Mouse (Mus musculus) stomach, embryonic 15.5 days (tissue): ENCODE data around the gene Taf8. TPM values are rescaled to one million over a fixed set of nuclear protein-coding genes. Genes with fewer than 3 reads are reported as not detected.

ENCODE experiments used
- ATAC-seq: fragments of 200-750 bp; cut with Nextera tagmentation; 2 replicates; pipeline ENCODE4 v1.8.0; 2017; ENCODE audit warnings: low read depth, moderate number of reproducible peaks, moderate TSS enrichment; ENCODE audit not compliant: insufficient read depth, low FRiP score
- H3K27ac ChIP-seq: fragments of 300-500 bp; sonication (generic); 2 replicates; pipeline ENCODE4 v1.5.1; 2015; ENCODE audit warnings: mild to moderate bottlenecking, inconsistent platforms
- H3K27me3 ChIP-seq: fragments of 300-500 bp; sonication (generic); replicated peaks from 2 replicates; pipeline ENCODE4 v1.6.1; 2015; ENCODE audit warnings: inconsistent platforms
- H3K36me3 ChIP-seq: fragments of 300-500 bp; sonication (generic); 2 replicates; pipeline ENCODE4 v1.6.1; 2015; ENCODE audit warnings: inconsistent platforms
- H3K4me1 ChIP-seq: fragments of 300-500 bp; sonication (generic); 2 replicates; pipeline ENCODE4 v1.6.1; 2015; ENCODE audit warnings: inconsistent platforms
- H3K4me2 ChIP-seq: fragments of 300-500 bp; sonication (generic); 2 replicates; pipeline ENCODE4 v1.6.1; 2015; ENCODE audit warnings: mild to moderate bottlenecking, inconsistent platforms
- H3K4me3 ChIP-seq: fragments of 300-500 bp; sonication (generic); replicated peaks from 2 replicates; pipeline ENCODE4 v1.5.1; 2015; ENCODE audit warnings: inconsistent platforms
- H3K9ac ChIP-seq: fragments of 300-500 bp; sonication (generic); 2 replicates; pipeline ENCODE4 v1.6.1; 2015; ENCODE audit warnings: inconsistent platforms
- H3K9me3 ChIP-seq: fragments of 300-500 bp; sonication (generic); 2 replicates; pipeline ENCODE4 v1.6.1; 2016; ENCODE audit warnings: inconsistent platforms
- WGBS: fragments of 180-500 bp; shearing (Covaris S2); methylation state at CpG from one replicate; pipeline ENCODE4 v1.1.7; 2015; 5-methylcytosine and 5-hydroxymethylcytosine counted together
- polyA plus RNA-seq: library from polyadenylated mRNA; unstranded; fragments of >200 nt; fragmentation: Nextera tagmentation; extraction: Ambion mirVana; gene quantifications from 2 replicates; pipeline ENCODE4 v1.2.1, GENCODE M21; 2015

Gene Taf8
- polyA plus RNA-seq, 1 experiment from 2014 or later = 23.3 TPM

DNA sequence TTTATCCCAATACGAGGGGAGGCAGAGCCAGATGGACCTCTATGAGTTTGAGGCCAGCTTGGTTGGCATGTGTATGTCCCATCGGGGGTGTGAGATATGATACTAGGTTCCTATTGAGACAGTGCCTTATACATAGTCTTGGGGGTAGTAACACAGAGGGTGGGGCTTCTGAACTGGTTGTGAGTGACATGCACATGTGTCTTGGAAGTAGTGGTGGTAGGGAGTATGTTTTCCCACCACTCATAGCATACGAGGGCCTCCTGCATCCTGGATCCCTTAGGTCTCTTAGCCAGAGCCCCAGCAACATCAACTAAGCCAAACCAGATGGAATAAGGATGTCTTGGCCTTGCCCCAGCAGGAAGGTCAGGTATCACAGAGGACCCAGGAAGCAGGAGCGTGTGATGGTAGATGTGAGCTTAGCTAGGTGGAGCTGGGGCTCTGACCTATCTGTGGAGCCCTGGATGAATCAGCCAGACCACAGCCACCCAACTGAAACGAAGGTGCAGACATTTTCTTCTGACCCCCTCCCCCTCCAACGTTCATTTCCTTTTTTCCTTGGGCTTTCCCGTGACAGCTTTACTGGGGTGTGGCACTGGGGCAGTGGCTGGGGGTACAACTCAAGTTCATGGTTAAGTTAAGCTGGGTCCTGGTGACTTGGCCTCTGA lies 13.2 kb upstream of the Taf8 start:
- no peak overlapping the region for H3K4me2 ChIP-seq
- peaks cover 59% of the 10 kb centered on the region for H3K4me1 ChIP-seq
- no peaks in the 10 kb centered on the region for H3K27me3 ChIP-seq
- no peak overlapping the region for H3K9ac ChIP-seq
- H3K27ac ChIP-seq = no peak overlapping the region
- ATAC-seq = no peak
- 69% methylated on average over 7 of the region's 7 CpGs for WGBS
- H3K36me3 ChIP-seq = no peaks in the 10 kb centered on the region
- H3K9me3 ChIP-seq = no peaks in the 10 kb centered on the region
- no peak overlapping the region for H3K4me3 ChIP-seq

DNA sequence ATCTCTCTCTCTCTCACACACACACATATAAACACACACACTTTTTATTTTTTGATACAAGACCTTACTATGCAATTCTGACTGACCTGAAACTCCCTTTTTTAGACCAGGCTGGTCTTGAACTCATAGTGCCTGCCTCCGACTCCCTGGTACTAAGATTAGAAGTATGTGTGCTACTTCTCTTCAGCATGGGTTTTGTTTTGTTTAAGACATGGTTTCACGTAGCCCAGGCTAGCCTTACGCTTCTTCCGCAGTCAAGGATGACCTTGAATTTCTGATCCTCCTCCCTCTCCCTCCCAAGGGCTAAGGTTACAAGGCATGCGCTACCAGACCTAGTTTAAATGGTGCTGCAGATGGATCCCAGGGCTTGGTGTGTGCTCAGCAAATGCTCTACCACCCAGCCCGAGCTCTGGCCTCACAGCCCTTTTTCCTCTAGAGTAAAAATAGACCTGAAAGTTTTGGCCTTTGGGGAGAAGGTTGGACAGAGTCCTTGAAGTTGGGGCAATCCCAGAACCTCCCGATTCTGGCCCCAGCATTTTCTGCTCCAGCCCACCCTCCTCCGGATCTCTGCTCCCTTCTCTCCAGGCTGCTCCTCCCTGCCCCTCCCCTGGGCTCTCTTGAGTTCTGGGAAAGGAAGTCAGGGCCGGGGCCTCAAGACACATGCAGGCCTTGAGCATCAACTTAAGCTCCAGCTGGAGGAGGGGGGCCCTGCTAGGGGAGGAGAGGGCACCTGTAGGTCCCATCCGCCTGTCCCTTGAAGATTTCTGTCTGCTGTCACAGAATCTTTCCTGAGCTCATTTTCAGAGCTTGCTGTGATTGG lies 11.1 kb upstream of the Taf8 start:
- Histone ChIP-seq H3K4me1 (peaks cover 49% of the 10 kb centered on the region), H3K4me3 (no peak overlapping the region), H3K4me2 (no peak overlapping the region), H3K9me3 (no peaks in the 10 kb centered on the region), H3K9ac (no peak overlapping the region), H3K36me3 (no peaks in the 10 kb centered on the region), H3K27me3 (no peaks in the 10 kb centered on the region), H3K27ac (peak overlapping the region; percentile 76)
- peak; percentile 8; the same call in 1 of the 2 replicates for ATAC-seq
- WGBS = 43% methylated on average over 10 of the region's 10 CpGs

DNA sequence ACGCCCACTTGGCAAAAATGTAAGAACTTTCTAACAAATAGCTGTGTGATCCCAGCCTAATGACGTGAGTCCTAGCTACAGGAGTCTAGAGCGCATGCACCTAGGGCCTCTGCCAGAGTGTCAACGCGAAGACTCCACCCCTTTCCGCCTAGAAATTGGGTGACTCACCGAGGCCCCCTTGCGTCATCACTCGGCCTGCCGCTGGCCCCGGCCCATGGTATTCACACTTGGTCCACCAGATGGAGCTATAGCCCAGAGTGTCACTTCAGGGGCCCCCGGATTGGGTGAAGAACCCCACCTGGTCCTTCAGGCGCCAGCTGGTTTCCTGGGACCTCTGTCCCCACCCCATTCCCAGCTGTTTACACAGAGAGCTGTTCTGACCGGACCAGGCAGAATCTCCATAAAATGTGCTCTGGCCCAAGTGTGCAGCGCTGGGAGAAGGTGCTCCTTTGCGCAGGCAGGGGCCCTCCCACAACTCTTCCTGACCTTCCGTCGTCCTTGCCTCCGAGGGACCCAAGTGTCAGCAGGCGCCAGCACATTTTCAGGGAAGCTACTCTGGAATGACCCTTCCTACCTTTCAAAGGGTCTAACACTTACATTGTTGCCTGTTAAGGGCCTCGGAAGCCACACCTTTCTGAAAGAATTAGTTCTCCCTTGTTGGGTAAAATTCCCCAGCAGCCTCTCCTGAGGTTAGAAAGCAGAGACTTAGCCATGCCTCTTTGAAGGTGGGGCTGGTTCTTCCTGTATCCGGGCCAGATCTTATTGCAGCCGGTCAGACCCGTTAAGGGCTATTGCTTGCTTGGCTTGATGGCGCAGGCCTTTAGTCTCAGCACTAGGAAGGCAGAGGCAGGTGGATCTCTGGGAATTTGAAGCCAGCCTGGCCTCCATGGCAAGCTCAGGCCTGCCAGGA lies 9.3 kb upstream of the Taf8 start:
- peak overlapping the region; percentile 93 for H3K27ac ChIP-seq
- peak; percentile 86 for ATAC-seq
- no peak overlapping the region for H3K9ac ChIP-seq
- peak overlapping the region; percentile 11 for H3K4me3 ChIP-seq
- no peaks in the 10 kb centered on the region for H3K9me3 ChIP-seq
- H3K27me3 ChIP-seq = no peaks in the 10 kb centered on the region
- no peaks in the 10 kb centered on the region for H3K36me3 ChIP-seq
- H3K4me1 ChIP-seq = peaks cover 50% of the 10 kb centered on the region
- H3K4me2 ChIP-seq = peak overlapping the region; percentile 50
- WGBS = 4% methylated on average over 25 of the region's 25 CpGs

DNA sequence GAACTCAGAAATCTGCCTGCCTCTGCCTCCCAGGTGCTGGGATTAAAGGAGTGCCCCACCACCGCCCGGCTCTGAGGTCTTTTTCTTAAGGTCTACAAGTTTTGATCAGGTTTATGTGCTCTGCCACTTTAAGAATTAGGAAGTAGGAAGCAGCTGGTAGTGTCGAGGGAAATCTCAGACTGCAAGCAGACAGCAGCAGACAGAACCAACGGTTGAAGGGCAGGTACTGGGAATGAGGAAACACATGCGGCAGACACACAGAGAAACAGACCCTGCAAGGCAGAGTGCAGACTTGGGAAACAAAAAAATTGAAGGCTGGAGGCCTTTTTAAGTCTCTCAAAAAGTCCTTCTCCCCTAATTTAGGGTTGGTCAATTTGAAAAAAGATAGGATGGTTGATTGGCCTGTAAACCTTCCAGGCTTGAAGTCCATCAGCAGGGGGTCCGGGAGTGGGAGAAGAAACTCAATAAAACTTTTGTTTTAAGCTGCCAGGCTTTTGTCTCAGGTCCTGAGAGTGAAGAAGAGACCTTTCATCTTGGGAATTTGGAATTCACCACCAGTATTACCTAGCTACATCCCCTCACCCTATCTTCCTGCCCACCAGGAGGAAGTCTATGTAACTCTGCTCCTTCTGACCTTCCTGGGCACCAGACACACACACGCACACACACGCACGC lies 7.1 kb upstream of the Taf8 start:
- H3K4me1 ChIP-seq = peaks cover 51% of the 10 kb centered on the region
- no peak for ATAC-seq
- whole genome bisulfite sequencing = 55% methylated on average over 9 of the region's 9 CpGs
- H3K27ac ChIP-seq = peak overlapping the region; percentile 95
- H3K4me3 ChIP-seq = no peak overlapping the region
- H3K27me3 ChIP-seq = no peaks in the 10 kb centered on the region
- H3K9me3 ChIP-seq = no peaks in the 10 kb centered on the region
- H3K4me2 ChIP-seq = no peak overlapping the region
- no peak overlapping the region for H3K9ac ChIP-seq
- no peaks in the 10 kb centered on the region for H3K36me3 ChIP-seq

DNA sequence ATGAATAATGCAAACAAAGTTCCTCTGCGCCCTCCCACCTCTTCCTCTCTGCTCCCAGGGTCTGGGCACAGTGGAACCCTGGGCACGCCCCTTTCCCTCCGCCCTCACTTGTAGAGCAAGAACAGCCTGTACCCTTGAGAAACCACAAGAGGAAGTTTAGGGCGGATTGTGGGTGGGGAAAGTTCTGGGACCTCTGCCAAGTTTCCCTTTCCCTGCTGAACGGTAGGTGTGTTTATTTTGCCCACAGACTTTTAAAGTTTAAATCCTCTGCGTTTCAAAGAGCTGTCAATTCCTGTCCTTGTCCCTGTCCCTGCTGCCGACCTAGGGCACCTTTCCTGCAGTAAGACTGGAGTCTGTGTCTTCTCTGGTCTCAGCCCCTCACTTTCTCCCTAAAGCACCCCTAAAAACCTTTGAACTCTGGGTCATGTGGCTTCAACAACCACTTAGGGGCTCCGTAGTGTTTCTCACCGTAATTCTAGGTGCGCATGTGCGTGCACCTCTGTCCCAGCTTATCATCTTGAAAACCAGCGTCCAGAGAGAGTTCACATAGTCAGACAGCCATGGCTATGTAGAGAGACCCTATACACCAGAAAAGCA lies 6.0 kb upstream of the Taf8 start:
- Histone ChIP-seq H3K9me3 (no peaks in the 10 kb centered on the region), H3K4me1 (peaks cover 46% of the 10 kb centered on the region), H3K27ac (peak overlapping the region; percentile 95), H3K36me3 (no peaks in the 10 kb centered on the region), H3K4me3 (peak overlapping the region; percentile 24; the same call in 1 of the 2 replicates), H3K27me3 (no peaks in the 10 kb centered on the region), H3K9ac (no peak overlapping the region), H3K4me2 (peak overlapping the region; percentile 51)
- WGBS = 5% methylated on average over 12 of the region's 12 CpGs
- ATAC-seq = peak; percentile 83

DNA sequence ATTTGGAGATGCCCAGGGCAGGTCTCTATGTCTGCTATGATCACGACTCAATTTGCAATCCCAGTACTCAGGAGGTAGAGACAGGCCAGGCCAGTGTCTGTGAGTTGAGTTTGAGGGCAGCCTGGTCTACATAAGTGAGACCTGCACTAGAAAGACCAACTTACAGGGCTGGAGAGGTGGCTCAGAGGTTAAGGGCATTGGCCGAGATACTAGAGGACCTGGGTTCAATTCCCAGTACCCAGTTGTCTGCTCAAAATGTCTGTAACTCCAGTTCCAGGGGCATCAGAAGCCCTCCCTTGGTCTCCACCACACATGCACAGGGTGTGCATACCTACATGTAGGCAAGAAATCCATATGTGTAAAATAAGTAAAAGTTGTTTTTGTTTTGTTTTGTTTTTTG lies 5.4 kb upstream of the Taf8 start:
- H3K4me2 ChIP-seq = peak overlapping the region; percentile 51
- peaks cover 43% of the 10 kb centered on the region for H3K4me1 ChIP-seq
- no peaks in the 10 kb centered on the region for H3K27me3 ChIP-seq
- H3K4me3 ChIP-seq = no peak overlapping the region
- no peak overlapping the region for H3K9ac ChIP-seq
- 57% methylated on average over 2 of the region's 2 CpGs for WGBS
- peak overlapping the region; percentile 95 for H3K27ac ChIP-seq
- no peaks in the 10 kb centered on the region for H3K36me3 ChIP-seq
- H3K9me3 ChIP-seq = no peaks in the 10 kb centered on the region
- no peak for ATAC-seq

DNA sequence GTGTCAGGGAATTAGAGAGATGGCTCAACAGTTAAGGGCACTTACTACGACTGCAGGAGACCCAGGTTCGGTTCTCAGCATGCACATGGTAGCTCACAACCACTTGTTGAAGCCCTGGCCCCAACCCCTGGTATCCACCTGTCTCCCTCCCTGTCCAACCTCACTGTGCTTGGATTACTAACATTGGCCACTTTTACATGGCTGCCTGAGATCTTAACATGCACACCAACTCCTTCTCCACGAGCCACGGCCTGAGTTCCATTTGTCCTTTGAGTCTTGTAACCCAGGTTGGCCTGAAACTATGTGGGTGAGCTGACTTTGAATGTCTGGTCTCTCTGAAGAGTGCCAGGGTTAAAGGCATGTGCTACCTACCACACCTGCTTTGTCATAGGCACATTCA lies 4.6 kb upstream of the Taf8 start:
- ATAC-seq = no peak
- WGBS = 84% methylated on average over 4 of the region's 4 CpGs
- no peak overlapping the region for H3K9ac ChIP-seq

DNA sequence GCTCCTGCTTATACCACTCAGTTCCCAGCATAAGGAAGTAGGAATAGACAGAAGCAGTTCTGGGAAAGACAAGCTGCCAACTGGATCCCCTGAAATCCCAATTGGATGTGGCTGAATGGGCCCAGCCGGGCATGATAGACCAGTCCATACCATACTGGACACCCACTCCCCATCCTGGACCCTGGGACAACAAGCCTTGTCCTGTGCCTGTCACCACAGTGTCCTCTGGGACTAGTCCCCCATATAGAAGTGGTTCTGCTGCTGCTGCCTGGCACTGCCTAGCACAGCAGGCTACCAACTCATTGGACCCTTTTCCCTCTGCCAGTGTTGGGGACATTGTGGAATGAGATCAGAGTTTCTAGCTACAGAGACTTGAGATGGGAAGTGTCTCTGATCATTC lies 4.0 kb upstream of the Taf8 start:
- H3K4me3 ChIP-seq = no peak overlapping the region

More for the DNA sequence above, 4.6 kb upstream of the Taf8 start:
- Histone ChIP-seq H3K27ac (no peak overlapping the region), H3K27me3 (no peaks in the 10 kb centered on the region), H3K36me3 (no peaks in the 10 kb centered on the region), H3K4me1 (peaks cover 35% of the 10 kb centered on the region), H3K4me3 (no peak overlapping the region), H3K4me2 (no peak overlapping the region), H3K9me3 (no peaks in the 10 kb centered on the region)

DNA sequence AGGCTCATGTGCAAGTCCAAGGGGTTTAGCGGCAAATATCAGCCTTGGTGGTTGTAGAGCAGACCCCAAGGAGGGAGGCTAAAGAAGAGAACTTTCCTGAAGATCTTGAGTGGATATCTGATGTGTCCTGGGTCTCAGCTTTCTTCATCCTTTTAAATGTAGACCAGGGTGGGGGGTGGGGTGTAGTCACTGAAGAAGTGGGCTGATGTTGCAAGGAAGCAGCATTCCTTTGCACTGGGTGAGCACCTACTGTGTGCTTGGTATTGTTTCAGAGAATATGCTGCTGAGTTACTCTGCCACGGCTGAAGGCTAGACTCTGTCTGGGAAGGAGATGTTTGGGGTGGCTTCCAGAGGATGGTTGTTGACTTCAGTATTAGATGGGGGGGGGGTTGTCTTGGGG lies 3.5 kb upstream of the Taf8 start:
- Histone ChIP-seq H3K36me3 (no peaks in the 10 kb centered on the region), H3K27ac (peak overlapping the region; percentile 70), H3K4me2 (peak overlapping the region; percentile 67), H3K9ac (0 out of 2 replicates have a peak overlapping the region, but pooled peaks have one; percentile 9), H3K9me3 (no peaks in the 10 kb centered on the region), H3K4me1 (peaks cover 37% of the 10 kb centered on the region), H3K4me3 (peak overlapping the region; percentile 39), H3K27me3 (no peaks in the 10 kb centered on the region)
- no peak for ATAC-seq
- 56% methylated on average over 2 of the region's 2 CpGs for WGBS

More for the DNA sequence above, 4.0 kb upstream of the Taf8 start:
- H3K36me3 ChIP-seq = no peaks in the 10 kb centered on the region
- no peaks in the 10 kb centered on the region for H3K9me3 ChIP-seq
- peaks cover 38% of the 10 kb centered on the region for H3K4me1 ChIP-seq
- H3K27me3 ChIP-seq = no peaks in the 10 kb centered on the region
- no peak for ATAC-seq
- WGBS = 88% methylated on average over 1 of the region's 1 CpGs
- H3K27ac ChIP-seq = no peak overlapping the region
- no peak overlapping the region for H3K9ac ChIP-seq
- peak overlapping the region; percentile 67 for H3K4me2 ChIP-seq

DNA sequence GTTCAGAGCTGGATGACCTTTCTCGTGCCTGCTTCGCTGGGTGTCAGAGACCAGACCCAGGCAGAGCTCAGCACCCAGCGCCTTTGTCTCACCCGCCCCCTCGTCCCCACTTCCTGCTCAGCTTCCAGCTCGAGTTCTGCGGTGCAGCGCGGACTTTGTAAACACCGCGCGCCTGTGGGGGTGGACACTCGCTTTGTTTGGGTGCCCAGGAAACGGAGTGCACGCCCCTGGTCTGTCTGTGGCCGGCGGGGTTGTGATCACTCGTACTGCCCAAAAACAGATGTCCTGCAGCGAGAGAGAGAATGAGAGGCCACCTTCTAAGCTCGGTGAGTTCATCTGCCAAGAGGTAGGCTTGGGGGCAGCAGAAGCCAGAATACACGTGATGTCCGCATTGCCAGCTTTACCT lies 2.9 kb upstream of the Taf8 start, which contains the start of gene Ccnd3:
TSS of gene Ccnd3 (plus strand) at position 111 of the 406 bp plus-strand sequence.
- peak; percentile 11; the same call in 1 of the 2 replicates for ATAC-seq
- H3K9me3 ChIP-seq = no peaks in the 10 kb centered on the region
- no peaks in the 10 kb centered on the region for H3K27me3 ChIP-seq
- H3K27ac ChIP-seq = peak within 1 kb of the TSS; percentile 70
- H3K4me3 ChIP-seq = peak within 1 kb of the TSS; percentile 39
- under 1% methylated on average over 22 of the region's 22 CpGs for whole genome bisulfite sequencing
- peak within 1 kb of the TSS; percentile 67 for H3K4me2 ChIP-seq
- H3K9ac ChIP-seq = 0 out of 2 replicates have a peak within 1 kb of the TSS, but pooled peaks have one; percentile 9
- peaks cover 37% of the 10 kb centered on the region for H3K4me1 ChIP-seq
- H3K36me3 ChIP-seq = no peaks in the 10 kb centered on the region

DNA sequence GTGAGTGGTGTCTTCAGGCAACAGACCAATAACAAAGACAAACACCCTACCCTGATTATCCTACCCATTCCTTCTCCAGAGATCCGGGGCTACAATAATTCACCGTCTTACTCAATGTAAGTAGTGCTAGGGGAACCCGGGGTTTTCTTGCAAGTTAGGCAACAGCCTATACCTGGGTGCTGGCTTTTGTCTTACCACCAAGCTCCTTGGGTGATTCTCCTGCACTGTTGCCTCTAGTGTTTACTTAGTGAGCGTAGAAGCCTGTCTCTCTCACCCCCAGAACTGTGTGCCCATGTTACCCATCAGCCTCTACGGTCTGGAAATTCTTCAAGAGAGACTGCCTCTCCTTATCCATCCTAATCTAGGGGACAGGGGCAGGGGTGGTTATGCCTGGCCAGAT lies 2.1 kb upstream of the Taf8 start:
- 52% methylated on average over 5 of the region's 5 CpGs for WGBS
- Histone ChIP-seq H3K4me1 (peaks cover 37% of the 10 kb centered on the region), H3K9me3 (no peaks in the 10 kb centered on the region), H3K9ac (no peak overlapping the region), H3K36me3 (0 out of 2 replicates have a peak, but pooled peaks cover 2% of the 10 kb centered on the region), H3K27me3 (no peaks in the 10 kb centered on the region), H3K4me3 (peak overlapping the region; percentile 39), H3K4me2 (peak overlapping the region; percentile 67), H3K27ac (peak overlapping the region; percentile 70)
- no peak for ATAC-seq
